Mouse (Mus musculus) lung, adult 2 months (tissue): Measurements from ENCODE around the gene Zc3h12a. TPM values are rescaled to one million over a fixed set of nuclear protein-coding genes. Genes with fewer than 3 reads are reported as not detected.
A peak's percentile ranks its signal among the peaks of the same experiment; 100 is the strongest.

ENCODE experiments used
- DNase-seq: peaks from one replicate; pipeline ENCODE4 v3.0.0; 2022
- H3K4me1 ChIP-seq: fragments of 200-500 bp; 2 replicates; pipeline ENCODE4 v1.6.1; 2011; ENCODE audit warnings: low read length; ENCODE audit not compliant: control insufficient read depth, insufficient read depth
- H3K4me3 ChIP-seq: fragments of 200-500 bp; replicated peaks from 2 replicates; pipeline ENCODE3; 2011; ENCODE audit warnings: low read depth, mild to moderate bottlenecking, control low read depth, low read length; ENCODE audit errors: extremely low read depth
- CTCF ChIP-seq: fragments of 200-500 bp; IDR thresholded peaks from 2 replicates; pipeline ENCODE4 v1.5.1; 2011; ENCODE audit warnings: mild to moderate bottlenecking, low read length, control low read depth; ENCODE audit not compliant: insufficient read depth
- POLR2A ChIP-seq: fragments of 200-500 bp; IDR thresholded peaks from 2 replicates; pipeline ENCODE4 v1.6.1; 2011; ENCODE audit warnings: low read depth, mild to moderate bottlenecking, control low read depth, low read length, borderline replicate concordance; ENCODE audit errors: extremely low read depth
- WGBS: fragments of 180-500 bp; shearing (Covaris S2); methylation state at CpG from one replicate; pipeline ENCODE4 v1.1.7; 2018; 5-methylcytosine and 5-hydroxymethylcytosine counted together
- polyA plus RNA-seq: library from polyadenylated mRNA; depleted of rRNA; stranded (reverse); fragments of >200 nt; gene quantifications from 2 replicates; pipeline ENCODE4 v1.2.3, GENCODE M21; 2012

The Zc3h12a gene
- polyA plus RNA-seq, 1 experiment: 13.9 TPM

DNA sequence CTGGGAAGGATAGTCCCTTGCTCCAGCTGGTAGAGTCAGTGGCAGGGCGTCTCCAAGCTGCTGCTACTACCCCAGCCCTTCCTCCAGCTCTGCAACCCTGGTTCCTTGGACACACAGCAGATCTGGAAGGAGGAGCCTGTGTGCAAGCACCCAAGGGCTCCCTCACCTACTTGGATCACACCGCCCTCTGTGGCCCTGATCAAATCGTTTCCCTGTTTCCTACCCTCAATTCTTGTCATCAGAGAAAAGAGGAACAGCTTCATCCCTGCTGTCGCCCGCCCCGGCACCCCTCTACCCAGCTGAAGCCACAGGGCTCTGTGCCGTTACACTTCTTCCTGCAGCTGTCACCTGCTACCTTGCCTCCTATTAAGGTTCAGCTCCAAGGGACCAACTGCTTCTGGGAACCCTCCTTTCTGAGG, 9.7 kb downstream of the Zc3h12a start:
- TF ChIP-seq CTCF (no peak), POLR2A (peak; percentile 31; the same call in 1 of the 2 replicates)
- WGBS: 71% methylated on average over 7 of the region's 7 CpGs
- H3K4me1 ChIP-seq: peaks cover 21% of the 10 kb centered on the region
- H3K4me3 ChIP-seq: no peak overlapping the region
- DNase-seq: no peak

DNA sequence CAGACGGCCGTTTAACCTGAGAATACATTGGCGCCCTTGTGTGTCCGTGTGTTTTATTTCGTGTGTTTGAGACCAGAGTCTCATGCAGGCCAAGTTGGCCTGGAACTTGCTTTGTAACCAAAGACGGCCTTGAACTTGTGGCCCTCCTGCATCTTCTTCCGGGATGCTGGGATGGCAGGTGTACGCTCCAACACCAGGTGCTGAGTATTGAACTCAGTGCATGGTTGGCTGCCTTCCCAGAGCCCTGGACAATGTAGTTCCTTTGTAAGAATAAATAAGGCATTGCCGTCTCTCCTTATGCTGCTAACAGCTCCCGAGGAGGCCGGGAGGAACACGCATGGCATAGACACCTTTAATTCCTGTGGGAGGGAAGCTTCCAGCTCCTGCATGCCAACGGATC, 10.7 kb downstream of the Zc3h12a start:
- WGBS: 41% methylated on average over 13 of the region's 13 CpGs
- H3K4me1 ChIP-seq: peaks cover 12% of the 10 kb centered on the region
- TF ChIP-seq POLR2A (no peak), CTCF (no peak)
- no peak overlapping the region for H3K4me3 ChIP-seq
- DNase-seq: no peak

DNA sequence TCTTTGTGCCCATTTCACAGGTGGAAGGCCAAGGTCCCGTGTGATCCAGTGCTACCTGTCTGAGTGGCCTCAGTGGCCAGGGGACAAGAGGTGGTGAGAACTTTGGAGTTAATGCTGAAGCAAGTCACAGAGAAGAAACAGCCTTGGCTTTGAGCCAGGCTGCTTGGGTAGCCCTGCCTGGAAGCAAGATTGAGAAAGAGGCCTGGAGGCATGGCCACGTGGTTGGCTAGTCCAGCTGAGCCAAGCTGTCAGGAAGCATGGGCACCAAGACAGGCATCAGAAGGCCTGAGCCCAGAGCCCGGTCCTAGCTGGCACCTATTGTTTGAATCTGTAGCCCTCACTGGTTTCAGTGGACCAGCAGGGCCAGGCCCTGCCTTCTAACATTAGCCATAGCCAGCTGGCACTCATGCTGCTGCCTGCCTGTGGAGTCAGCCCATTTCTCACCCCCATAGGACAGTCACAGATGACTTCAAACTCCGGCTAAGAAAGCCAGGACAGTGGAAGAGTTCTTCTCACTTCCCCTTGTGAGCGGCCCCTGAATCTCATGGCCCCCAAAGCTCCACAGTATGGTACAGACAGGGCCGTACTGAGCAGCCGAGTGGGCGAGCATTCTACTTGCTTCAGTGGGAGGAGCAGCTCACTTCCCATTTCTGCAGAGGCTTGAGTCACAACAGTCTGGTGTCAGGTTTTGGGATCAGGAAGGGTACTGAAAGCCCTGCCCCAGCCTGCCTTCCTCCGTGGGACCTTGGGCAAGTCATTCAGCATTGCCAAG, 11.4 kb downstream of the Zc3h12a start:
- H3K4me3 ChIP-seq: no peak overlapping the region
- TF ChIP-seq POLR2A (0 out of 2 replicates have a peak, but pooled peaks have one; percentile 4), CTCF (no peak)
- peak; percentile 60 for DNase-seq
- H3K4me1 ChIP-seq: peaks cover 12% of the 10 kb centered on the region
- WGBS: 50% methylated on average over 9 of the region's 9 CpGs

DNA sequence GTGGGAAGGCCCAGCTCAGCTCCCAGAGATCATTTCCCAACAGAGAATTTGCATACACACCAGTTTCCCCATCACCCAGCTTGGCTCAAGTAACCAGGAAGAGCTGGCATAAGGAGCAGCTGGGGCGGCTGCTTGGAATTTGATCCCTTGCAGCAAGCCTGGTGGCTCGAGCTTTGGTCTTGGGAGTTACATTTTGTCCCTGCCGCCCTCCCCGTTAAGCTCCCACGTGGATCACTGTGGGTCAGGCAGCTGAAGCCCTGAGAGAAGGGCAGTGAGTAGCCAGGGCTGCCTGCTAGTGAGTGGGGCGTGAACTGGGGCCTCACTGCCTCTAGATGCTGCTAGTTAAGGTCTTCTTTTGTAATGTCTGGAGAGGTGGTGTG, 11.9 kb downstream of the Zc3h12a start:
- Histone ChIP-seq H3K4me3 (no peak overlapping the region), H3K4me1 (peaks cover 12% of the 10 kb centered on the region)
- no peak for DNase-seq
- TF ChIP-seq CTCF (no peak), POLR2A (no peak)
- WGBS: 28% methylated on average over 6 of the region's 6 CpGs

DNA sequence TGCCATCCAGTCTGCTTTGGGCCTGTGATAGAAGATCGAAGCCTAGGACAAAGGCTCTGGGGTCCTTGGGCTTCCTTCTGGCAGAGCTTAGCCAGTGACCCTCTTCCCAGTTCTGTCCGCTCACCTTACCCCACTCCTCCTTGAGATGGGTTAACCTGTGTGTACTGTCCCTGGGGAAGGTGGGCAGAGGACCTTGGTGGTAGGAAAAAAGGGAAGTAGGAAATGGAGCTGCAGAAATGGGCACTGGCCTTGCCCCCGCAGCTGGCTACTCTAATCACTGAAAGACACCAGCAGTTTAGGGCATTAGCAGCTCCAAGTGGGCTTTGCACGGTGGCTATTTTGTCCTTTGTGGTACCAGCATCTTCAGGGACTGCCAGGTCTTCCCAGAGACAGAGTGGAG, 12.6 kb downstream of the Zc3h12a start:
- TF ChIP-seq CTCF: no peak
- TF ChIP-seq POLR2A: no peak
- no peak for DNase-seq
- Histone ChIP-seq H3K4me1 (peaks cover 12% of the 10 kb centered on the region), H3K4me3 (no peak overlapping the region)
- WGBS: 65% methylated on average over 4 of the region's 4 CpGs

DNA sequence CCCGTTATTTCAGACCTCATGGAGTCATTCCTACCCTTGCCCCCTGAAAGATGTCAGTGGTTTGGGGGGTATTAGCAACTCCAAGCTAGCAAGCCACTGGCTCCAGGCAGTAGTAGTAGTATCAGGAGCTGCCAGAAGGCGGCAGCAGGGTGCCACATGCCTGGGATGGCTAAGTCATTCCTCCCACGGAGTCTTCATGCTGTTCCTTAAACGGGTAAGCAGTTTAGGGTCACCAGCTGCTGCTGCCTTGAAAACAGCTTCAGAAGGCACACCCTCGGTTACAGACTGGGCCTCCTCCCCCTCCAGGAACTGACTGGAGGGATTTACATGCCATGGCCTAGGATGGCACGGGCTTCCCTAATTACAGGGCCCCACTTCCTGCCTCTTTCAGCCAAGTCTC, 13.0 kb downstream of the Zc3h12a start:
- TF ChIP-seq POLR2A (no peak), CTCF (peak; percentile 90)
- Histone ChIP-seq H3K4me1 (peaks cover 12% of the 10 kb centered on the region), H3K4me3 (no peak overlapping the region)
- peak; percentile 86 for DNase-seq
- WGBS: 4% methylated on average over 6 of the region's 6 CpGs

DNA sequence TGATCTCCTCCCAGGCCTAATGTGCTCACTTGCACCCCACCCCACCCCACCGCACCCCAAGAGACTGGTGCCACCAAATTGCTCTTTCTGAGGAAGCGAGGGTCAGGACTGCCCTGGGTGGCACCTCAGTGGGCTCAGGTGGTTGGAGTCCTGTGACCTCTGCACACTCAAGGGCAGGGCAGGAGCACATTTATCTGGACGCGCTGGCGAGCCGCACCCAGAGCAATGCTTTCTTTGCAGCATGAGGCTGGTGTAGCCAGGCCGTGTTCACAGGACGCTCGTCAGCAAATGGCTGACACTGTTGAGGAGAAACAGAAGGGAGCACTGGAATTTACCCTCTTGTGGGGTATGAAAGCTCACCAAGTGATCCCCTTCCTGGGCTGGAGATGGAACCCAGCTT, 22.3 kb downstream of the Zc3h12a start:
- 95% methylated on average over 9 of the region's 9 CpGs for WGBS
- Histone ChIP-seq H3K4me1 (no peaks in the 10 kb centered on the region), H3K4me3 (no peak overlapping the region)
- no peak for TF ChIP-seq CTCF
- TF ChIP-seq POLR2A: no peak
- DNase-seq: no peak

DNA sequence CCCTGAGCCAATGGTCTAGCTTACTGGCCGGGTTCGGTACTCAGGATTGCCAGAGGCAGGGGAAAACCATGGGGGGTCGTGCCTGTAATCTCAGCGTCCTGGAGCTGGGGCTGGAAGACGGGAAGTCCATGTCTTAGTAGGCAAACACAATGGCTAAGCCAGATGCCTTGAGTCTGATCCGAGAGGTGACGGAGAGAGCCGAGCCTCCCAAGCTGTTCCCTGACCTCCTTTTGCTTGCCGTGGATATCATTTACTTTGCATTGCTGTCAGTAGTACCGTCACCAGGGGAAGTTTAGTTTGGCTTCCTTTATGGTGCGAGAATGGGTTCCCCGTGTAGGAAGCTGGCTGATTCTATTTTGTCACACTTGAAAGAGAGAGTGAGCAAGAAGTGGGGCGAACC, 26.3 kb downstream of the Zc3h12a start:
- TF ChIP-seq CTCF: no peak
- TF ChIP-seq POLR2A: no peak
- DNase-seq: no peak
- 76% methylated on average over 13 of the region's 13 CpGs for WGBS
- Histone ChIP-seq H3K4me3 (no peak overlapping the region), H3K4me1 (no peaks in the 10 kb centered on the region)

DNA sequence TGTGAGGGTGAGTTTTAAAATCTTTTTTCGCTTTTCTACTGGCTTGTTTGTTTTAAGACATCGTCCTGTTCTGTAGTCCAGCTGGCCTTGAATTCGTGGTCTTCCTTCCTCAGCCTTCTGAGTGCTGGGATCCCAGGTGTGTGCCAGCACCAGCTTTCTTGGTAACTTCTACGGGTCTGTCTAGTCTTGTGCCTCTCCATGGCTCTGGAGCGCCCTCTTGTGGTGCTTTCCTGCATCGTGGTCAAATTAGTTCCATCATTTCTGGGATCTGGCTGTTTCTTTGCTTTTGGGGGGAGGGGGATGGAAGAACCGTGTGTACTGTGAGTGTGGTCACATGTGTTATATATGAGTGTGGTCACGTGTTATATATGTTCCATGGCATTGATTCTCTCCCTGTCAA, 28.2 kb downstream of the Zc3h12a start:
- DNase-seq: peak; percentile 85
- H3K4me3 ChIP-seq: no peak overlapping the region
- WGBS: 10% methylated on average over 8 of the region's 8 CpGs

DNA sequence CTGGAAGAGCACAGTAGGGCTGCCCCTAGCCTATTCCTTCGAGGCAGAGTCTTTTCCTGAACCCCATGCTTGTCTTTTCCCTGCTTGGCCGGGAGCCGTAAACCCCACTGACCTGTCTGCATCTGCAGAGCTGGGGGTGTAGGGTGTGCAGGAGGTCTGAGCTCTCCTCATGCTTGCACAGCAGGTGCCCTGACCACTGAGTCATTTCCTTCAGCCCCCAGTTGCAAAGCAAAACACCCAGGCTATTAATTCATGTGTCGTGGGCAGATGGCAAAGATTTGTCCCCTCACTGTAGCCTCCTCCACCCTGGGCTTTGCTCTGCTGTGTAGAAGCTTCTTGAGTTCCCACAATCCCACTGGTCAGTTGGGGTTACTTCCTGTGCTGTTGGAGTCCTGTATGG, 30.2 kb downstream of the Zc3h12a start:
- TF ChIP-seq POLR2A (no peak), CTCF (no peak)
- DNase-seq: no peak
- WGBS: 70% methylated on average over 4 of the region's 4 CpGs
- Histone ChIP-seq H3K4me1 (no peaks in the 10 kb centered on the region), H3K4me3 (no peak overlapping the region)

More for the DNA sequence above, 28.2 kb downstream of the Zc3h12a start:
- TF ChIP-seq POLR2A: no peak
- peak; percentile 95 for TF ChIP-seq CTCF
- H3K4me1 ChIP-seq: no peaks in the 10 kb centered on the region
